Mouse (Mus musculus) olfactory bulb, adult 2 months (tissue): ENCODE results near the gene Arhgap30. TPM values are rescaled to one million over a fixed set of nuclear protein-coding genes. Genes with fewer than 3 reads are reported as not detected.

Experiments
- H3K27ac ChIP-seq: fragments of 200-500 bp; 2 replicates; pipeline ENCODE4 v1.5.1; 2012; ENCODE audit warnings: low read depth, low read length; ENCODE audit not compliant: insufficient read depth
- H3K4me1 ChIP-seq: fragments of 200-500 bp; 2 replicates; pipeline ENCODE4 v1.6.1; 2012; ENCODE audit warnings: low read length; ENCODE audit not compliant: control insufficient read depth, insufficient read depth
- H3K4me3 ChIP-seq: fragments of 200-500 bp; 2 replicates; pipeline ENCODE4 v1.5.1; 2012; ENCODE audit warnings: mild to moderate bottlenecking, low read depth, low read length, moderate library complexity; ENCODE audit not compliant: insufficient read depth
- CTCF ChIP-seq: fragments of 200-500 bp; IDR thresholded peaks from 2 replicates; pipeline ENCODE4 v1.5.1; 2012; ENCODE audit warnings: low read depth, mild to moderate bottlenecking, low read length, moderate library complexity; ENCODE audit not compliant: insufficient read depth
- POLR2A ChIP-seq: fragments of 200-500 bp; IDR thresholded peaks from 2 replicates; pipeline ENCODE4 v1.6.1; 2012; ENCODE audit warnings: mild to moderate bottlenecking, low read depth, low read length, moderate library complexity; ENCODE audit not compliant: insufficient read depth
- WGBS: fragments of 180-500 bp; shearing (Covaris S2); methylation state at CpG from one replicate; pipeline ENCODE4 v1.1.7; 2018; 5-methylcytosine and 5-hydroxymethylcytosine counted together
- polyA plus RNA-seq: library from polyadenylated mRNA; stranded (reverse); fragments of >200 nt; gene quantifications from 2 replicates; pipeline ENCODE4 v1.2.4, GENCODE M21; 2012; ENCODE audit warnings: low replicate concordance; ENCODE audit not compliant: missing spikeins, insufficient read depth, insufficient read length

The Arhgap30 gene
- polyA plus RNA-seq, 1 experiment, result 90.1 TPM

DNA sequence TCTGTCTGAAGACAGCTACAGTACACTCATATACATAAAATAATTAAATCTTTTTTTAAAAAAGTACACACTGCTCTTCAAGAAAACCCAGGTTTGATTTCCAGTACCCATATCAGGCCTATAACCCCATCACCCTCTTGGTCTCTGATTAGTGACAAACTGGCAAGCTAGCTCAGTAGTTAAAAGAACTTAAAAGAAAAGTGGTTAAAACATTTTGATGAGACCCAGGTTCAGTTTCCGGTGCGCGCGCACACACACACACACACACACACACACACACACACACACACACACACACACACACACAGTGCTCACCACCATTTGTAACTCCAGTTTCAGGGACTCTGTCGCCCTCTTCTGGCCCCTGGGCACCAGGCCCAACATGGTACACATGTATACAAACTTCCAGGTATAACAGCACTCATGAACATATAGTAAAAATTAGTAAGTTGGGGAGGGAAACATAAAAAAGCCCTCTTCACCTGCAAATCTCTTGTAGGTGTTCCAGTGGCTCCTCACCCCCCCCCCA is 32.9 kb upstream of the Arhgap30 start:
- no peak for TF ChIP-seq CTCF
- no peak for TF ChIP-seq POLR2A
- 69% methylated on average over 5 of the region's 5 CpGs for WGBS
- Histone ChIP-seq H3K27ac (no peak overlapping the region), H3K4me3 (no peak overlapping the region), H3K4me1 (peaks cover 2% of the 10 kb centered on the region; the same call in 1 of the 2 replicates)

- Histone ChIP-seq H3K27ac (no peak overlapping the region), H3K4me3 (no peak overlapping the region), H3K4me1 (peaks cover 7% of the 10 kb centered on the region)
- TF ChIP-seq POLR2A (no peak), CTCF (no peak)
- WGBS, result 80% methylated on average over 2 of the region's 2 CpGs
Measured at GRCm38 (mm10) chr1:171356814-171357213, 31.9 kb upstream of the Arhgap30 start.

- Histone ChIP-seq H3K4me3 (no peak overlapping the region), H3K27ac (no peak overlapping the region), H3K4me1 (peaks cover 8% of the 10 kb centered on the region)
- WGBS, result 62% methylated on average over 4 of the region's 4 CpGs
- TF ChIP-seq CTCF (no peak), POLR2A (no peak)
Measured at GRCm38 (mm10) chr1:171358421-171358820, 30.3 kb upstream of the Arhgap30 start.

GRCm38 (mm10) chr1:171360253-171360652 is 28.5 kb upstream of the Arhgap30 start:
- peak overlapping the region; percentile 70 for H3K4me3 ChIP-seq
- 5% methylated on average over 26 of the region's 26 CpGs for WGBS
- TF ChIP-seq POLR2A (no peak), CTCF (no peak)
- H3K4me1 ChIP-seq, result peaks cover 8% of the 10 kb centered on the region
- H3K27ac ChIP-seq, result peak overlapping the region; percentile 88

GRCm38 (mm10) chr1:171360656-171361055 is 28.1 kb upstream of the Arhgap30 start, which contains the start of gene Klhdc9:
TSS of gene Klhdc9 (minus strand) at chr1:171360798.
- Histone ChIP-seq H3K27ac (peak within 1 kb of the TSS; percentile 96), H3K4me3 (peak within 1 kb of the TSS; percentile 70), H3K4me1 (peaks cover 8% of the 10 kb centered on the region)
- TF ChIP-seq POLR2A, result peak; percentile 50
- no peak for TF ChIP-seq CTCF
- WGBS, result 1% methylated on average over 21 of the region's 21 CpGs

DNA sequence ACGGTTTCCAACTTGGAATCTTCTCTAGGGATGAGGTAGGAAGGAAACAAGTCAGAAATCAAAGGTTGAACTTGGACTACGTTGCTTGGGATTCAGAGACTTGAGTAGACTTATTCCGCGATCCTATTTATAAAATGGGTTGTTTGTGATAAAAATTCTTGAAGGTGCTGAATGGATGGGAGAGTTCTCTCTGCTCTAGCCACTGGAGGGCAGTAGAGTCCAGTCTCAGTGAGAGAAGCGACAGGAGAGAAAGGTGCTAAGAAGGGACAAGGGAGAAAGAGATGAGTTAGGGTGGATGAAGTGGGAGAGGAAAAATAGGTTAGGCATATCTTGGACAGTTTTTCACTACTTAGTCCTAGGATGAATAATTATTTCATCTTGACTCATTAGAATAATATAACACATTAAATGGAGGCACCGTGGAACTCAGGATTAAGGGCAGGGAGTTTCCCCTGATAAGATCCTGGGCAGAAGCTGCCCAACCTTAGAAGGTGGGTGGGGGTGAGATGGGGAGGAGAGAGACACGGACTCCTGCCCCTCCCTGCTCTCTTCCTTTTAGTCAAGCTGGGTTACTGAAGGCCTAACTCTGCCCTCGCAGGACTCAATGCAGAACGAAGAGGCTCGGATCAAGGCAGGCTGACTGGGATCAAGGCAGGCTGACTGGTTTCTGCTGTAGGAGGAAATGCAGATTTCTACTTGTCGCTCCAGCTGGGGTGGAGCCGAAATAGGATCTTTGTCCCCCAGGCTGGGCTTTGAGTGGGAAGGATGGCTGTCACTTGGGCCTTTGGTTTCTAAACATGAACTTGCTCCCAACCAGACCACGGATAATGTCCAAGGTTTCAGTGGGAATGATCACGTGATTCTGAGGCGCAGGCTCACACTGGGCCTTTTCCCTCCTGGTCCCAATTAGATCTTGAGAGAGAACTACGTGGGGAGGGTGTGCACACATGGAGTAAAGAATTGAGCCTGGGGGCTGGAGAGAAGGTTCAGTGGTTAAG is 27.3 kb upstream of the Arhgap30 start:
- 23% methylated on average over 16 of the region's 16 CpGs for WGBS
- peak overlapping the region; percentile 96 for H3K27ac ChIP-seq
- TF ChIP-seq POLR2A (no peak), CTCF (no peak)
- H3K4me1 ChIP-seq, result peaks cover 8% of the 10 kb centered on the region
- H3K4me3 ChIP-seq, result peak overlapping the region; percentile 70

DNA sequence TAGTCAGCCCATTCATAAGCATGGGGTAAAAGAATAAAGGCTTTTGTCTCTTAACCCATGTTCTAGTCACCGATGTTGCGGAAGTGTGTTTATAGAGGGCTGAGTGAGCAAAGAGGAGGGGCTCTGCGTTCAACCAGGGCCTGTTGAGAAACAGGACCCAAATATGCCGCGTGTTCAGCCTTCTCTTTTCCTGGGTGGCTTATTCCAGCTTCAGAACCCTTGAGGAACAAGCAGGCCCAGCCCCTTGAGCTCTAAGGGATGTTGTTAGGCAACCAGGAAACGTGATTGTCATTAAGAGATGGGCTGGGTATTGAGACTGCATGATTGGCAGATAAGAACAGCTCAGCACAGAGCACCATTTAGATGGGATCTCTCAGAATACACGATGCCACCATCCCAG is 22.8 kb upstream of the Arhgap30 start:
- WGBS, result 49% methylated on average over 7 of the region's 7 CpGs
- H3K27ac ChIP-seq, result no peak overlapping the region
- TF ChIP-seq POLR2A (no peak), CTCF (no peak)
- no peak overlapping the region for H3K4me3 ChIP-seq
- H3K4me1 ChIP-seq, result peaks cover 6% of the 10 kb centered on the region

DNA sequence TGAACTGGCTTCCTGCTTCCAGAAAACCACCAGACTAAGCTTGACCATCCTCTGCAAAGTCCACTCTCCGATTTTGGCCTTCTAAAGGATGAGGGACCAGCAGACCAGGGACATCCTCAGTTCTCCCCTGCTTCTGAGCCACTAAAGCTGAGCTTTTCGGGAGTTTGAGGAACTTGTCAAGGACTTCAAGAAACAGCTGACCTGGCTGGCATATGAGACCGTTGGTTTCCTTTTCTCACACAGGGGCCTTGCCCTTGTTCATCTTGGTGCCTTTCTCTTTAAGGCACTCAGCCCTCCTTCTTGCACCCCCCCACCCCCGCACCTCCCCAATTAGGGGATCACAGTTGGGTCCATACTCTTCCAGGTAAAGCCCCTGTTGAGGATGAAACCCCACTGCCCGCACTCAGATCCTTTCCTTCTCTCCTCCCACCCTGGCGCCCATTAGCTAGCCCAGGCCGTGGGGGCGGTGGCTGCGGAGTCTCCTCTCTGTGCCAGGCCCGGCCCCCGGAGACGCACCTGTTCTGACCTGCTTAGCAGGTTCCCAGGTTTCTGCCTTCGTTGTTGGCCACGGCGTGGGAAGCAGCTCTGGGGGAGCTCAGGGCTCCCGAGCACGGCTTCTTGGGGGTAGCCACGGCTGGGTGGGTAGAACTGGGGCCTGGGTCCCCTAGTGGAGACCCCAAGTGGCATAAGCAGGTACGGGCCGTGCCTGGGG is 18.8 kb upstream of the Arhgap30 start, which contains the start of gene Nectin4:
TSS of gene Nectin4 (plus strand) at position 255 of the 712 bp plus-strand sequence.
- no peak within 1 kb of the TSS for H3K27ac ChIP-seq
- H3K4me1 ChIP-seq, result peaks cover 3% of the 10 kb centered on the region
- H3K4me3 ChIP-seq, result no peak within 1 kb of the TSS
- WGBS, result 43% methylated on average over 20 of the region's 20 CpGs
- TF ChIP-seq POLR2A, result no peak
- TF ChIP-seq CTCF, result no peak
